Mouse (Mus musculus) thymus, postnatal 4 days (tissue): ENCODE measurements around the gene Fam98b.

Experiments
- DNase-seq: peaks from one replicate; pipeline ENCODE4 v3.0.0; 2021

Gene Fam98b

DNA sequence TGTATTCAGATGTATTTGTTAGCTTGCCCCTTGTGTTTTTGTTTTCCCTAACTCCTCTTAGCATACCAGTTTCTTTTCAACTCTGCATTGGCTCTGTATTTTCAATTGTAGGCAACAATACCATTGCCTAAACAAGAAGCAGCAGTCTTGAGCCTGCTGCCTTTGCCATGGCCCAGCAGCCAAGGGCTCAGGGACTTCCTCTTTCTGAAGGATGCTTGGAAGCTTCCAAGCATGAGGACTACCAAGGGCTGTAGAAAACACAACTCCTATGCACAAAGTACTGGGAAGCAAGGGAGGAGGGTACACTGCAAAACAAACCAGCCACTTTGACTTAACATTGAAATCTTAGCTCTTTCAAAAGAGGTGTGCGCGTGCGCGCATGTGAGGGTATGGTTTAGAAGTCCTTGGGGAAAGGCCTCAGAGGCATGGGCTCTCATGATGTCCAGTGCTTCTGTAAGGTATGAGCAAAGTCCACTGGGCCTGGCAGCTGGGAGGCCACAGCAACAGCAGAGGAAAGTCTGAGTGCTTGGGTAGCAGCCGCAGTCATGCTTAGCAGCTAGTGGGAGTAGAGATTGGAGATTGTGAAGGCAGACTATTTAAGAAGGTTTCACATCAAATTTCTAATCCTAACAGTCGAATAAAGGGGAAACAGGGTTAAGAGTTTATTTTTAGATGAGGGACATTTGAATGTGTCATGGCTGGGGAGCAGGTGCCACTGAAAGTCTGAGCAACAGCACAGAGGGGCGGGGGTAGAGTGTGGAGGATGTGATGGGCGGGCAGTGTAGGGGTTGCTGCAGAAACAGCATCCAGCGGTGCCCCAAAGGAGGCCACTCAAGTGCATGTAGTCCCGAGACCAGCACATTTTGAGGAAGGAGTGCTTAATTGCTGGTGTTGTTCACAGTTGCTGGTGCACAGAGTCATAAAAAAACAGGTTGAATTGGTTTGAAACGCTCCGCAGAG, 54.1 kb downstream of the Fam98b start:
- DNase-seq: peak; percentile 35

DNA sequence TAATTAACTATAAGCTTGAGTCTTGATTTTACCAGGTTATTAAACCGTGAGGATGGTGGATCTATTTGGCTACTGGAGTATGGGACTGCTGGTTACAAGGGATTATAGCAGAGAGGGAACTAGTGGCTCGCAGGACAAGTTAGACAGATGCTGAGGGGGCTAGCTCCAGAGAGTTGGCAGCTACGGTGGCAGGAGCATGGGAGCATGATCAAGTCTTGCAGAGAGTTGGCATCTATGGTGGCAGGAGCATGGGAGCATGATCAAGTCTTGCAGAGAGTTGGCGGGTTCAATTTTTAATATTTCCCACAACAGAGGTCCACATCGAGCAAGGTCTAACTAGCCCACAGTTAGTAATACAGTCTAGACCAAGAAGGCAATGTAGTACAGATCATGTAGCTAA, 55.4 kb downstream of the Fam98b start:
- no peak for DNase-seq

DNA sequence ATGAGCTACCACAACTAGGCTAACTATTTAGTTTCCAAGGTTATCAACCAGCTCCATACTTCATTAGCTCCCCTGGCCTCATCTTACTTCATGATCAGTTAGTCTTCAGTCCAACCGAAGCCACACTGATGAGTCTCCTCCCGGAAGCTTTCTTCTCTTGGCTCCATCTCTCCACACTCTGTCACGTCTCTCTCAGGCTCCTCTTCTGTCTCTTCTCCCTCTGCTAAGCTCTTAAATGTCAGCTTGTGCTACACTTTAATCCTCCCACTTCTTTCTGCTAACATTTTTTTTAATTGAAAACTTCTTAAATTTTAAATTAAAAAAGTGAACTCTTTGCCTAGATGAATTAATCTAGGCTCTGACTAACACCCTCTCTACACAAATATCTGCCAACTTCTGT, 58.4 kb downstream of the Fam98b start:
- no peak for DNase-seq

DNA sequence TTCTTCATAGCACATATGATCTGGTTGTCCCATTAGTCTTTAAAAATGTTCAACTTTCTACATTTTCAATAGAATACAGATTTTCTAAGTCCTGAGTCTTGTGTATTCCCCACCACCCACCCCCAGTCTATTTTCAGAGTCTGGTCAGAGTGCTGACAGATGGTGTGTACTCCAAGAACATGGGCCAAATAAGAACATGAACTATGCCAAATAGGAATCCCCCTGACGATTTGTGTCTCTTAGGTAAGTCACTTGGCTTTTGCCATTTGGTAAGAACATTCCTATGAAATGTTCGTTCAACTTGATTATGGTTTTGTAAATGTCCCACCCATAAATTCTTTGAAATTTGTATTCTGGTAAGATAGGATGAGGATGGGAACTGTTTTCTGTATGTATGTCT, 59.5 kb downstream of the Fam98b start:
- no peak for DNase-seq

DNA sequence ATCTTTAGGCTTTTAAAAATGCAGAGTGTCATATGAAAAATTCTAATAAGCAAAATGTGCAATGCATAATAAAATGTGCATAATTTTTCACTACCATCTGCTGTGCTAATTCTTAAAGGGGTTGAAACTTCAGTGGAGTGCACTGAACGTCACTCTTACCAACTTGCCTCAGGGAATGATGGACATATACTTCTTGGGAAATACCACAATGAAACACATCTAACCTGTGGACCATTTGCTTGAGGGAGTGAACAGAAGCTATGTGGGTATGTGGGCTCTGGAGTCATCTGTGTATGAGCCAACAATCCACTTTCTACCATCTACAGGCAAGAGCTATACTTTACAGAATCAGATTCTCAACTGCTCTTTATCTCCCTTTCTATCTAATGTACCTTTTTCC, 61.8 kb downstream of the Fam98b start:
- no peak for DNase-seq

DNA sequence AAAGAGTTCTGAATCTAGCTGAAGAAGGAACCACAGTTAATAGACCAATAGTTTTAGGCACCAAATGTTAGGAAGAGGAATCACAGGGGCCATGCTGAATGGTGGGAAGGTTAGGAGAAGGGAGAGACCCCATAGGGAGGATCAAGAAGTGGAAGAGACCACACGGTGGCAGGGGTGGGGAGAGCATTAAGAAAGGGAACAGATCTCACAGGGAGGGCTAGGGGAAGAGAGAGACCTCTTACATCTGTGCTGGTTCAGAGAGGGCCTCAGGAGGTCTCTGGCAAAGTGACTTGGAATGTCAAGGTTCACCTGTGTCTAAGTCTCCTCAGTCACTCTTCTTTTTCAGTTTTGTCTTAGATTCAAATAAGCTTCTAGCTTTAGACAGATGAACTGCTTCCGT, 62.5 kb downstream of the Fam98b start:
- DNase-seq: no peak

DNA sequence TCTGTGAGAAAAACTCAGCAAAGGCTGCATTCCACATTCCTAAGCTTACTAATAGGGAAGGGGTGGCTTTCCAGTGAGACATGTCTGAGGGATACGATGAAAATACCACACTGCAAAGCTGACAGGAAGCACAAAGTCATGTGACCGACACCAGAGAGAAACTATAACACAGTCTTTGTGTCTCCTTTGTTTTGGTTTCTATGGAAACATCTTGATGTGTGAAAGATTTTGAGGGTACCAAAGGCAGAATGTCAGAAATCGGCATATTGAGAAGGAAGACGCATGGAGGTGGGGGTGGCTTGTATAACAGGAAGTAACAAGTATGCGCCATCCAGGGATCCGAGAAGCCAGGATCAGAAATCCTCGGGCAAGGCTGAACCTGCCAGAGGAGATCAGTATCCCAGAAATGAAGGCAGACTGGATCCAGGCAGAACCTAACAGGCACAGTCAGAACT, 62.9 kb downstream of the Fam98b start:
- DNase-seq: no peak

DNA sequence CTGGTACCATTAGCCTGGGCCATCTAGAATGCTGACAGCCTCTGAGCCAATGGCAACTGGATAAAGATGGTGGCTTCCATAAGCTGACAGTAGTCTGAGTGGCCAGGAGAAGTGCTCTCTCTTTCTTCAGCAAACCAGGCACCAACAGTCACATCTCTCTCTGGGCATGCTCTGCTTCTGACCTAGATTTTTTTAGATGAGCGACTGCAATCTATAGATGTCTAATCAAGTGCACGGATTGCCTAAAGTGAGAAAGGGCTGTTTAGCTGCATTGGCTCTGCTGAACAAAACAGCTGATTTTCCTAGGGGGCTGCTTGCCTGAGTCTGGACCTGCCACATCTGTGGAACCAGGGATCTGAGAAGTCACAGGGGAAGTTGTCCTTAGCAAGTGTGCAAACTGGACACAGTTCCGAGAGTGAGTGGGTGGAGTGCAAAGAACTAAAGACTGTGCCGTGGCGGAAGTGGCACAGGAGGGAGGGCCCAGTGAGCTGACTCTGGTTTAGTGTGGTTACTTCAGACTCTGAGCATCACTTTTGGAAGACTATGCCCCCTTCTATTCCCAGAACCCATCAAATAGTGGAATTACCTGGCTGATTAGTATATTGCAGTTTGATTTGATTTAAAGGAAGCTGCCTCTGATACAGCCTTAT, 64.2 kb downstream of the Fam98b start:
- DNase-seq: no peak

DNA sequence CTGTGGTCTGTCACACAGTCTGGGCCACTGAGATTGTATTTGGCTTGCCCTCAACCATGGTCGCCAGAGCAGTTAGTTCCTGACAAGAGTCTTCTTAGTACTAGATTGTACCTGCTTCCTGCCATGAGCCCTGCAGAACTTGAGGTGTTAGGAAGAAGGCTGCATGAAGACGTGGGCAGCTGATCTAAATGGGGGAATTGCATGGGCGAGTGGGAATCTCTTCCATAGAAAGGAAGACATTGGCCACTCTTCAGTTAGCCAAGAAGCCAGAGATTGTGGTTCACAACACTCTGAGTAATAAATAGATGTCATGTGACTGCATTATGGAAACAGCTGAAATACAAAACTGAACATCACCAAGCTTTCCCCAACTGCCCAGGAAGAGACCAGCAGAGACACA, 69.5 kb downstream of the Fam98b start:
- no peak for DNase-seq
